Mouse (Mus musculus) neural tube, embryonic 15.5 days (tissue): Measurements from ENCODE around the gene Retnla. TPM values are rescaled to one million over a fixed set of nuclear protein-coding genes. Genes with fewer than 3 reads are reported as not detected.
A peak's percentile ranks its signal among the peaks of the same experiment; 100 is the strongest.
"Not testable (repeated sequence)": the region's sequence is repeated elsewhere in the genome, so short reads cannot be mapped to it uniquely, and the experiment has no call there.

Source experiments
- ATAC-seq: fragments of 200-750 bp; cut with Nextera tagmentation; 2 replicates; pipeline ENCODE4 v1.8.0; 2017; ENCODE audit warnings: mild to moderate bottlenecking, moderate TSS enrichment, moderate library complexity; ENCODE audit not compliant: low FRiP score
- H3K27ac ChIP-seq: fragments of 300-500 bp; sonication (generic); replicated peaks from 2 replicates; pipeline ENCODE4 v1.5.1; 2015; ENCODE audit warnings: mild to moderate bottlenecking, inconsistent platforms
- H3K27me3 ChIP-seq: fragments of 300-500 bp; sonication (generic); replicated peaks from 2 replicates; pipeline ENCODE4 v1.6.1; 2015; ENCODE audit warnings: inconsistent platforms
- H3K36me3 ChIP-seq: fragments of 300-500 bp; sonication (generic); 2 replicates; pipeline ENCODE4 v1.6.1; 2015; ENCODE audit warnings: inconsistent platforms
- H3K4me1 ChIP-seq: fragments of 300-500 bp; sonication (generic); 2 replicates; pipeline ENCODE4 v1.6.1; 2015; ENCODE audit warnings: inconsistent platforms
- H3K4me2 ChIP-seq: fragments of 300-500 bp; sonication (generic); 2 replicates; pipeline ENCODE4 v1.6.1; 2015; ENCODE audit warnings: inconsistent platforms, mild to moderate bottlenecking, moderate library complexity
- H3K4me3 ChIP-seq: fragments of 300-500 bp; sonication (generic); replicated peaks from 2 replicates; pipeline ENCODE4 v1.5.1; 2015; ENCODE audit warnings: mild to moderate bottlenecking, inconsistent platforms
- H3K9ac ChIP-seq: fragments of 300-500 bp; sonication (generic); replicated peaks from 2 replicates; pipeline ENCODE4 v1.6.1; 2015; ENCODE audit warnings: mild to moderate bottlenecking, inconsistent platforms
- H3K9me3 ChIP-seq: fragments of 300-500 bp; sonication (generic); replicated peaks from 2 replicates; pipeline ENCODE4 v1.6.1; 2016; ENCODE audit warnings: inconsistent platforms
- WGBS: fragments of 180-500 bp; shearing (Covaris S2); methylation state at CpG from one replicate; pipeline ENCODE4 v1.1.7; 2015; ENCODE audit warnings: mixed read lengths; 5-methylcytosine and 5-hydroxymethylcytosine counted together
- polyA plus RNA-seq: library from polyadenylated mRNA; unstranded; fragments of >200 nt; fragmentation: Nextera tagmentation; extraction: Ambion mirVana; gene quantifications from 2 replicates; pipeline ENCODE4 v1.2.1, GENCODE M21; 2015

Gene Retnla
- polyA plus RNA-seq, 1 experiment from 2014 or later = not detected

DNA sequence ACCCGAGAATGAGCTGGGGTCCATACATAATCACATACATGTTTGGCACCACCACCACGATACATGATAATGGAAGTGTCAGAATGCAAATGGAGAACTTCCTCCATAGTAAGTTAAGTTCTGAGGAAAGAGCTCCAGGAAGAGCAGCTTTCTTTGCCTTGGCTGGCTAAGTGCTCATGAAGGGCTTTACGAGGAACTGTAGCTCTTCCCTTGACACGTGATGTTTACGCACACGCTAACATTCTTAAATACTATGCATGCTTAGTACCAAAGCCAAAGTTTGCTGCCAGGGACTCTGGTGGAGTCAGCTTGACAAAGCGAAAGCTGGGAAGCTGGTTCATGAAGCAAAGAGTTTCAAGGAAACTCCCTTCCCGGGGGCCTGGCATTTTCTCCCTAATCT is 10.3 kb upstream of the Retnla start:
- no peak overlapping the region for H3K9ac ChIP-seq
- no peak overlapping the region for H3K27ac ChIP-seq
- no peaks in the 10 kb centered on the region for H3K27me3 ChIP-seq
- ATAC-seq = no peak
- no peaks in the 10 kb centered on the region for H3K4me1 ChIP-seq
- H3K9me3 ChIP-seq = no peaks in the 10 kb centered on the region
- H3K36me3 ChIP-seq = no peaks in the 10 kb centered on the region
- H3K4me3 ChIP-seq = no peak overlapping the region
- no peak overlapping the region for H3K4me2 ChIP-seq
- 88% methylated on average over 8 of the region's 8 CpGs for WGBS

DNA sequence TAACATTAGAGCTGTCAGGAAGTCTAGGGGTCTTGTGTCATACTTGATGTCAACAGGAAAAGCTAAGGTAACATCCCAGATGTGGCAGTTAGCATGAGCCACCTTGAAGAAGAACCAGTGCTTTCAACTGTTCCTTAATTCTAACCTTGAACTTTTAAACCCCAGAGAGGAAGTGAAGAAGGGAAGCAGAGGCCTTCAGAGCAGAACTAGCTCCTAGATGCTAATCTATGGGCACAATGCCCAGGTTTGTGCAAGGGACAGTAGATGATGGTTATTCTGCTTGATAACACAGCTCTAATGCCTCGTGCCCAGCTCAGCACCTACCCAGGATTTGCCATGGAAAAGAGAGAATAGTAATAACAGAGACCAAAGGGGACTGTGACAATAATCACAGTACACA is 8.7 kb upstream of the Retnla start:
- not testable (repeated sequence) for H3K36me3 ChIP-seq, H3K4me1 ChIP-seq, ATAC-seq, H3K9me3 ChIP-seq, H3K4me2 ChIP-seq, H3K4me3 ChIP-seq, H3K9ac ChIP-seq, H3K27me3 ChIP-seq, H3K27ac ChIP-seq
- WGBS = 58% methylated on average over 1 of the region's 1 CpGs

DNA sequence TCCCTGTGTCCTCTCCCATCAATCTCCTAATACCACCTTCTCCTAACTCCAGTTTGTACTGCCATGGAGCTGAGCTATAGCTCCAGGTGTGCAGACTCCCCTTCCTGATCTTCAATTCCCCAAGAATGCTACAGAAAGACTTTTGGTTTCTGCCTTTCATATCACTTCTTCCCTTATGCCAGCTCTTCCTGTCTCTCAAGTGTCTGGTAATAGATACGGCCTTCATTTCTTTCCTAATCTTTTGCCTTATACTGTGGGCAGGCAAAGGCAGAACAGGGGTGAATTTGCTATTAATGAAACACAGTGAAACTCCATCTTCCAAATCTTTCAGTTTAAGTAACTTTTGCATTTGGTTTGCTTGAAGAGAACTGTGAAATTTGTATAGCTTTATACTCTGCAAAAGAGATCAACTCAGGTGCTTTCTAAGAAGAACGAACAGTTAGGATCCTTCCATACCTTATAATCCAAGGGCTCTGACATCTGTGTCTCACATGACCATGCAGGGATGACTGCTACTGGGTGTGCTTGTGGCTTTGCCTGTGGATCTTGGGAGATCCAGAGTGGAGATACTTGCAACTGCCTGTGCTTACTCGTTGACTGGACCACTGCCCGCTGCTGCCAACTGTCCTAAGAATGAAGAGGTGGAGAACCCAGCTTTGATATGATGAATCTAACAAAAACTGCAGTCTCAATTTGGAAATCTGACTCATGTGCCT is 1.5 kb downstream of the Retnla start:
- no peaks in the 10 kb centered on the region for H3K36me3 ChIP-seq
- H3K4me1 ChIP-seq = no peaks in the 10 kb centered on the region
- H3K4me2 ChIP-seq = no peak overlapping the region
- 97% methylated on average over 4 of the region's 4 CpGs for WGBS
- H3K4me3 ChIP-seq = no peak overlapping the region
- H3K27me3 ChIP-seq = no peaks in the 10 kb centered on the region
- no peaks in the 10 kb centered on the region for H3K9me3 ChIP-seq
- no peak overlapping the region for H3K27ac ChIP-seq
- no peak overlapping the region for H3K9ac ChIP-seq
- no peak for ATAC-seq

DNA sequence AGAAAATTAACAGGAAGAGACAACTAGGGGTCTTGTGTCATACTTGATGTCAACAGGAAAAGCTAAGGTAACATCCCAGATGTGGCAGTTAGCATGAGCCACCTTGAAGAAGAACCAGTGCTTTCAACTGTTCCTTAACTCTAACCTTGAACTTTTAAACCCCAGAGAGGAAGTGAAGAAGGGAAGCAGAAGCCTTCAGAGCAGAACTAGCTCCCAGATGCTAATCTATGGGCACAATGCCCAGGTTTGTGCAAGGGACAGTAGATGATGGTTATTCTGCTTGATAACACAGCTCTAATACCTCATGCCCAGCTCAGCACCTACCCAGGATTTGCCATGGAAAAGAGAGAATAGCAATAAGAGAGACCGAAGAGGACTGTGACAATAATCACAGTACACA is 22.7 kb downstream of the Retnla start:
- H3K4me3 ChIP-seq, H3K27me3 ChIP-seq, H3K9ac ChIP-seq, H3K36me3 ChIP-seq, H3K4me2 ChIP-seq, ATAC-seq, H3K4me1 ChIP-seq, H3K9me3 ChIP-seq, H3K27ac ChIP-seq: not testable (repeated sequence)
- WGBS = 94% methylated on average over 1 of the region's 1 CpGs

DNA sequence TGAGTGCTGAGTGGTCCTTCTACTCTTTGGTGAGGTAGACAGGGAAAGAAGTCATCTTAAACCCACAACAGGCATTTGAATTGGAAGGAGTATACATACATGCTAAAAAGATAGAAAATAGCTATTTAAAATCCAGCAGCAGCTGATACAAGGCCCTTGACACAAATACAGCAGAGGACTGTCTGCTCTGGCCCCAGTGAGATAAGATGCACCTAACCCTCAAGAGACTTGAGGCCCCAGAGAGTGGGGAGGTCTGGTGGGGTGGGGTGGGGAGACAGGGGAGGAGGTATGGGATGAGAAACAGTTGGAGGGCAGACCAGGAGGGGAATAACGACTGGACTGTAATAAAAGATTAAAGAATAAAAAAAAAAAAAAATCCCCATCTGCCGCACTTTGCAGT is 25.3 kb downstream of the Retnla start:
- no peaks in the 10 kb centered on the region for H3K4me1 ChIP-seq
- H3K4me2 ChIP-seq = no peak overlapping the region
- no peaks in the 10 kb centered on the region for H3K36me3 ChIP-seq
- H3K4me3 ChIP-seq = no peak overlapping the region
- H3K9ac ChIP-seq = no peak overlapping the region
- H3K9me3 ChIP-seq = no peaks in the 10 kb centered on the region
- H3K27me3 ChIP-seq = no peaks in the 10 kb centered on the region
- 60% methylated on average over 2 of the region's 2 CpGs for WGBS
- no peak for ATAC-seq
- no peak overlapping the region for H3K27ac ChIP-seq

DNA sequence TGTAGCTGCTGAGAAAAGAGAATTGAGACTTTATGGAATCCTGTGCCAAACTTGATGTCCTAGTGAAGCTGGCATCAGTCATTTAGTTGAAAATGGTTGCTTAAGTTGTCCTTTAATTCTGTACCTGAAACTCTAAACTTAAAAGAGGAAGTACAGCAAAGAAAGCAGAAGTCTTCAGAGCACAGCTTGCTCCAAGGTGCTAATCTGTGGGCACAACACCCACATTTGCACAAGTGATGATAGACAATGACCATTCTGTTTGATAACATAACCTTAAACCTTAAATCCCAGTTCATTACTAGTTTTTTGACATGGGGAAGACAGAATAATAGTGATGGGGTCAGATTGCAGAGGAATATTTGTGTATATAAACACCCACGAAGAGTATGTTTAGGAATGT is 26.3 kb downstream of the Retnla start:
- ATAC-seq = no peak
- Histone ChIP-seq H3K9ac (no peak overlapping the region), H3K9me3 (no peaks in the 10 kb centered on the region), H3K4me1 (no peaks in the 10 kb centered on the region), H3K4me3 (no peak overlapping the region), H3K27me3 (no peaks in the 10 kb centered on the region), H3K27ac (no peak overlapping the region), H3K36me3 (no peaks in the 10 kb centered on the region), H3K4me2 (no peak overlapping the region)
- WGBS = 84% methylated on average over 1 of the region's 1 CpGs

DNA sequence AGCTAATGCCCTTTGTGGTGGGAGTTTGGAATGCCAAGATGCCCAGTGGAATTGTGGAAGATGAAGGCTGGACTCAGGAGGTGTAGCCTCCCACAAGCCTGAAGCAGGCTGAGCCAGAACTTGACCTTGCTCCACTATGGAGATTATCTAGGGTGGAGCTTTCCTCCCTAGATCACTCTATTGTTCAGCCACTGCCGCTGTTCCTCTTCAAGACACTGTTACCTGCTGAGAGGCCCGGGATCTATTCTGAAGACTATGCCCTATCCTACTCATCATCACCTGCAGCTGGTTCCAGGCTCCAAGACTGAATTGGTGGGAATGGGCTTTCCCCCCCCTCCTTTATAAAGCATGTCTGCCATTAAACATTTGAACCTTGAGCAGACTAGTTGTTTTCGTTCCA is 27.3 kb downstream of the Retnla start:
- WGBS = 66% methylated on average over 3 of the region's 3 CpGs
- Histone ChIP-seq H3K4me1 (no peaks in the 10 kb centered on the region), H3K36me3 (no peaks in the 10 kb centered on the region), H3K9ac (no peak overlapping the region), H3K4me3 (no peak overlapping the region), H3K27ac (no peak overlapping the region), H3K4me2 (no peak overlapping the region), H3K27me3 (no peaks in the 10 kb centered on the region), H3K9me3 (no peaks in the 10 kb centered on the region)
- no peak for ATAC-seq

DNA sequence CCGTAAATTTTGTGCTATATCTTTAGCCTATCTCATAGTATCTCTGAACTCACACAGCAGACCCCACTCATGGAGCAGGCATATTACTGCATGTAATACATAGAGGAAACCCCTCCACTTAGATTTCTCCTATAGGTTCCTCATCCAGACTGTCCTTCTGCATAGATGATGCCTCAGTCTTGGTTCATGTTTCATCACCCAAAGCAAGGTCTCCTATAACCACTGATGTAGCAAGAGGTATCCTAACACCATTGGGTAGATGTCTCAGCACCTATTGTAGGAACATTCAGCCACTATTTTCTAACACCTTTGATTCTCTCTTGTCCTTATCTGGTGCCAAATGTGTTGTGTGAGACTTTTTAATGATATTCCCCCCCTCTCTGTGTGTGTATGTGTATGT is 29.4 kb downstream of the Retnla start:
- ATAC-seq = no peak
- Histone ChIP-seq H3K4me3 (no peak overlapping the region), H3K4me1 (no peaks in the 10 kb centered on the region), H3K9ac (no peak overlapping the region), H3K4me2 (no peak overlapping the region), H3K9me3 (no peaks in the 10 kb centered on the region), H3K27ac (no peak overlapping the region), H3K36me3 (no peaks in the 10 kb centered on the region), H3K27me3 (no peaks in the 10 kb centered on the region)
- 86% methylated on average over 1 of the region's 1 CpGs for WGBS

DNA sequence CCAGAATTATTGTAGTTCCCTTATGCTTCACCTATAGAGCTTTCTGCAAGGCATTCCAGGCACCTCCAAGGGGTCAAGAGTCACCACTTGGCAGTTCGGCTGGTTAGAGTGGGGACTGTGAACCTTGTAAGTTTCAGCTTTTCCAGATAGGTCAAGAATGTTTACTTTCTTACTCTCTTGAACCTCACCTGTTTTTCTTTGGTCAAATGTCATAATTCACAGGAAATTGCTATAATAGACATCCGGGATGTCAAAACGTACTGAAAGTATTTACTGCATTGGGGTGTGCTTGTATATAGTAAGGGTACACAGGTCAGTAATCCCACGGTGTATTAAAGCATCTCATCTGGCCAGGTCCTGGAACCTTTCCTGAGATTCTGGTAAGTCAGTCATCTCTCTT is 30.0 kb downstream of the Retnla start, which contains the start of gene Retnlg:
Retnlg (plus strand) TSS at position 301 of the 400 bp plus-strand sequence.
- ATAC-seq = no peak

DNA sequence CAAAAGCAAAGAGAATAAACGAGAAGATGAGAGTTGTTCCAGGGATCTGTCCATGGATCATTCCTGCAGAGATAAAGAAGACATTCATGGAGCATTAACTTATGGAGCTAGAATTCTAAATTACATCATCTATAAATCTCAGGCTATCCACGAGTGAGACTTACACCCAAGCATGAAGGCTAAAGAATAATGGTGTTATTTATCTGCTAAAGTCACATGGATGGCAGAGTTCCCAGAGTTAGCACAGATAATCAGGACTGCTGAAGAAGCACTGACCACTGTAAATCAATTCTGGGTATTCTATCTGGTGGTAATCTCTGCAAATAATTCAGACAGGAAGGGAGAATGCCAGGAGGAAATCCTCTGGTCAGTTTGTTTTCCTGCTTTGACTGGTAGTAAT is 48.4 kb downstream of the Retnla start:
- ATAC-seq = peak; percentile 72; the same call in 1 of the 2 replicates
- no peaks in the 10 kb centered on the region for H3K36me3 ChIP-seq
- 53% methylated on average over 2 of the region's 2 CpGs for WGBS
- no peak overlapping the region for H3K9ac ChIP-seq
- no peak overlapping the region for H3K27ac ChIP-seq
- no peaks in the 10 kb centered on the region for H3K4me1 ChIP-seq
- H3K27me3 ChIP-seq = no peaks in the 10 kb centered on the region
- H3K9me3 ChIP-seq = no peaks in the 10 kb centered on the region
- no peak overlapping the region for H3K4me2 ChIP-seq
- H3K4me3 ChIP-seq = no peak overlapping the region

More for the DNA sequence above, 30.0 kb downstream of the Retnla start, which contains the start of gene Retnlg:
- H3K9me3 ChIP-seq = no peaks in the 10 kb centered on the region
- H3K27me3 ChIP-seq = no peaks in the 10 kb centered on the region
- H3K36me3 ChIP-seq = no peaks in the 10 kb centered on the region
- no peak within 1 kb of the TSS for H3K9ac ChIP-seq
- no peak within 1 kb of the TSS for H3K27ac ChIP-seq
- H3K4me1 ChIP-seq = no peaks in the 10 kb centered on the region
- WGBS = 88% methylated on average over 4 of the region's 4 CpGs
- no peak within 1 kb of the TSS for H3K4me2 ChIP-seq
- H3K4me3 ChIP-seq = no peak within 1 kb of the TSS
